Mouse (Mus musculus) liver, embryonic 11.5 days (tissue): ENCODE results near the gene Rad51c. TPM values are rescaled to one million over a fixed set of nuclear protein-coding genes. Genes with fewer than 3 reads are reported as not detected.
"Not testable (repeated sequence)": the region's sequence is repeated elsewhere in the genome, so short reads cannot be mapped to it uniquely, and the experiment has no call there.

Source experiments
- ATAC-seq: fragments of 200-750 bp; cut with Nextera tagmentation; replicated peaks from 2 replicates; pipeline ENCODE4 v1.8.0; 2017; ENCODE audit warnings: moderate number of reproducible peaks, mild to moderate bottlenecking, moderate TSS enrichment, moderate library complexity; ENCODE audit not compliant: low FRiP score
- DNase-seq: peaks from one replicate; pipeline ENCODE4 v3.0.0-alpha.2; 2017; ENCODE audit warnings: low spot score
- H3K27ac ChIP-seq: fragments of 300-500 bp; sonication (generic); 2 replicates; pipeline ENCODE4 v1.5.1; 2014; ENCODE audit warnings: mild to moderate bottlenecking, low read depth, low read length, control low read depth
- H3K27me3 ChIP-seq: fragments of 300-500 bp; sonication (generic); replicated peaks from 2 replicates; pipeline ENCODE4 v1.6.1; 2014; ENCODE audit warnings: low read length, mixed read lengths; ENCODE audit not compliant: control insufficient read depth, insufficient read depth
- H3K36me3 ChIP-seq: fragments of 300-500 bp; sonication (generic); 2 replicates; pipeline ENCODE4 v1.6.1; 2014; ENCODE audit warnings: mild to moderate bottlenecking, low read length, moderate library complexity, mixed read lengths; ENCODE audit not compliant: control insufficient read depth, insufficient read depth
- H3K4me1 ChIP-seq: fragments of 300-500 bp; sonication (generic); replicated peaks from 2 replicates; pipeline ENCODE4 v1.6.1; 2014; ENCODE audit warnings: low read length, mixed read lengths; ENCODE audit not compliant: control insufficient read depth, insufficient read depth
- H3K4me2 ChIP-seq: fragments of 300-500 bp; sonication (generic); 2 replicates; pipeline ENCODE4 v1.6.1; 2014; ENCODE audit warnings: mild to moderate bottlenecking, control low read depth, moderate library complexity
- H3K4me3 ChIP-seq: fragments of 300-500 bp; sonication (generic); 2 replicates; pipeline ENCODE4 v1.5.1; 2014; ENCODE audit warnings: low read depth, low read length, control low read depth
- H3K9ac ChIP-seq: fragments of 300-500 bp; sonication (generic); 2 replicates; pipeline ENCODE4 v1.6.1; 2014; ENCODE audit warnings: low read depth, low read length, control low read depth
- H3K9me3 ChIP-seq: fragments of 300-500 bp; sonication (generic); 2 replicates; pipeline ENCODE4 v1.6.1; 2016; ENCODE audit warnings: low read length, inconsistent platforms, mixed read lengths; ENCODE audit not compliant: control insufficient read depth
- WGBS: fragments of 180-500 bp; shearing (Covaris S2); extraction: QIAGEN DNeasy Blood & Tissue Kit; methylation state at CpG from one replicate; pipeline ENCODE4 v1.1.7; 2014; 5-methylcytosine and 5-hydroxymethylcytosine counted together
- polyA plus RNA-seq: library from polyadenylated mRNA; unstranded; fragments of >200 nt; fragmentation: Nextera tagmentation; extraction: Ambion mirVana; gene quantifications from 2 replicates; pipeline ENCODE4 v1.2.1, GENCODE M21; 2014

Gene Rad51c
- polyA plus RNA-seq, 1 experiment from 2014 or later: 5.5 TPM

GRCm38 (mm10) chr11:87427273-87428050 lies 22.7 kb upstream of the Rad51c start:
- H3K4me3 ChIP-seq: no peak overlapping the region
- no peak overlapping the region for H3K9ac ChIP-seq
- 66% methylated on average over 1 of the region's 1 CpGs for WGBS
- no peak for DNase-seq
- H3K27me3 ChIP-seq: no peaks in the 10 kb centered on the region
- no peak overlapping the region for H3K4me2 ChIP-seq
- H3K4me1 ChIP-seq: peaks cover 11% of the 10 kb centered on the region
- no peak for ATAC-seq
- no peak overlapping the region; the same call in 1 of the 2 replicates for H3K27ac ChIP-seq
- H3K36me3 ChIP-seq: no peaks in the 10 kb centered on the region
- no peaks in the 10 kb centered on the region for H3K9me3 ChIP-seq

GRCm38 (mm10) chr11:87426450-87427250 lies 21.9 kb upstream of the Rad51c start:
- peak; percentile 69 for DNase-seq
- H3K27ac ChIP-seq: peak overlapping the region; percentile 82
- not testable (repeated sequence) for H3K27me3 ChIP-seq, H3K9me3 ChIP-seq, H3K36me3 ChIP-seq
- H3K4me2 ChIP-seq: peak overlapping the region; percentile 69
- H3K4me1 ChIP-seq: peaks cover 16% of the 10 kb centered on the region
- 1% methylated on average over 24 of the region's 24 CpGs for WGBS
- H3K4me3 ChIP-seq: peak overlapping the region; percentile 50
- H3K9ac ChIP-seq: peak overlapping the region; percentile 58
- peak; percentile 89 for ATAC-seq

GRCm38 (mm10) chr11:87426121-87426449 lies 21.3 kb upstream of the Rad51c start:
- Histone ChIP-seq H3K9ac (peak overlapping the region; percentile 58), H3K27me3 (no peaks in the 10 kb centered on the region), H3K27ac (peak overlapping the region; percentile 82), H3K4me1 (peaks cover 17% of the 10 kb centered on the region), H3K4me3 (peak overlapping the region; percentile 50), H3K9me3 (no peaks in the 10 kb centered on the region), H3K36me3 (no peaks in the 10 kb centered on the region), H3K4me2 (peak overlapping the region; percentile 69)
- ATAC-seq: no peak
- 1% methylated on average over 7 of the region's 7 CpGs for WGBS
- no peak for DNase-seq

GRCm38 (mm10) chr11:87423551-87424325 lies 19.0 kb upstream of the Rad51c start:
- H3K9ac ChIP-seq: no peak overlapping the region
- H3K4me1 ChIP-seq: peaks cover 17% of the 10 kb centered on the region

GRCm38 (mm10) chr11:87422511-87423340 lies 18.0 kb upstream of the Rad51c start:
- Histone ChIP-seq H3K27me3 (no peaks in the 10 kb centered on the region), H3K9ac (peak overlapping the region; percentile 71), H3K9me3 (no peaks in the 10 kb centered on the region), H3K4me2 (peak overlapping the region; percentile 87), H3K4me1 (peaks cover 7% of the 10 kb centered on the region; the same call in 1 of the 2 replicates), H3K36me3 (no peaks in the 10 kb centered on the region), H3K4me3 (peak overlapping the region; percentile 47), H3K27ac (peak overlapping the region; percentile 83)
- under 1% methylated on average over 25 of the region's 26 CpGs for WGBS
- DNase-seq: no peak
- peak; percentile 74 for ATAC-seq

More at GRCm38 (mm10) chr11:87423551-87424325, 19.0 kb upstream of the Rad51c start:
- Histone ChIP-seq H3K4me2 (no peak overlapping the region), H3K4me3 (no peak overlapping the region), H3K9me3 (no peaks in the 10 kb centered on the region), H3K27ac (peak overlapping the region; percentile 49), H3K36me3 (no peaks in the 10 kb centered on the region), H3K27me3 (no peaks in the 10 kb centered on the region)
- ATAC-seq (no peak), DNase-seq (no peak)
- 45% methylated on average over 6 of the region's 6 CpGs for WGBS

- DNase-seq: no peak
Measured at GRCm38 (mm10) chr11:87421760-87422201, 17.0 kb upstream of the Rad51c start.

GRCm38 (mm10) chr11:87420861-87421260 lies 16.1 kb upstream of the Rad51c start:
- Histone ChIP-seq H3K36me3 (no peaks in the 10 kb centered on the region), H3K4me2 (no peak overlapping the region), H3K4me1 (0 out of 2 replicates have a peak, but pooled peaks cover 6% of the 10 kb centered on the region), H3K4me3 (no peak overlapping the region), H3K27me3 (no peaks in the 10 kb centered on the region), H3K27ac (no peak overlapping the region), H3K9me3 (no peaks in the 10 kb centered on the region), H3K9ac (no peak overlapping the region)
- no peak for ATAC-seq
- DNase-seq: no peak

More at GRCm38 (mm10) chr11:87421760-87422201, 17.0 kb upstream of the Rad51c start:
- no peaks in the 10 kb centered on the region for H3K27me3 ChIP-seq
- H3K4me2 ChIP-seq: peak overlapping the region; percentile 87
- 0 out of 2 replicates have a peak, but pooled peaks cover 6% of the 10 kb centered on the region for H3K4me1 ChIP-seq
- H3K9me3 ChIP-seq: no peaks in the 10 kb centered on the region
- H3K27ac ChIP-seq: peak overlapping the region; percentile 83; the same call in 1 of the 2 replicates
- peak overlapping the region; percentile 47 for H3K4me3 ChIP-seq
- ATAC-seq: no peak
- WGBS: 13% methylated on average over 6 of the region's 6 CpGs
- H3K36me3 ChIP-seq: no peaks in the 10 kb centered on the region
- peak overlapping the region; percentile 71 for H3K9ac ChIP-seq
